Mouse (Mus musculus) forebrain, embryonic 11.5 days (tissue): ENCODE measurements around the gene Igsf10. TPM values are rescaled to one million over a fixed set of nuclear protein-coding genes. Genes with fewer than 3 reads are reported as not detected.

ENCODE experiments used
- ATAC-seq: fragments of 200-750 bp; cut with Nextera tagmentation; replicated peaks from 2 replicates; pipeline ENCODE4 v1.8.0; 2017; ENCODE audit warnings: moderate TSS enrichment; ENCODE audit not compliant: low FRiP score
- DNase-seq: peaks from one replicate; pipeline ENCODE4 v3.0.0-alpha.2; 2017; ENCODE audit warnings: low spot score
- H3K27ac ChIP-seq: fragments of 300-500 bp; sonication (generic); 2 replicates; pipeline ENCODE4 v1.5.1; 2014; ENCODE audit warnings: low read depth, low read length
- H3K27me3 ChIP-seq: fragments of 300-500 bp; sonication (generic); 2 replicates; pipeline ENCODE4 v1.6.1; 2014; ENCODE audit warnings: mild to moderate bottlenecking, low read length, mixed read lengths; ENCODE audit not compliant: control insufficient read depth, insufficient read depth
- H3K36me3 ChIP-seq: fragments of 300-500 bp; sonication (generic); 2 replicates; pipeline ENCODE4 v1.6.1; 2014; ENCODE audit warnings: mild to moderate bottlenecking, low read length, moderate library complexity, mixed read lengths; ENCODE audit not compliant: control insufficient read depth, insufficient read depth
- H3K4me1 ChIP-seq: fragments of 300-500 bp; sonication (generic); replicated peaks from 2 replicates; pipeline ENCODE4 v1.6.1; 2014; ENCODE audit warnings: low read length, mixed read lengths; ENCODE audit not compliant: control insufficient read depth, insufficient read depth
- H3K4me2 ChIP-seq: fragments of 300-500 bp; sonication (generic); 2 replicates; pipeline ENCODE4 v1.6.1; 2014; ENCODE audit warnings: low read depth, mild to moderate bottlenecking, low read length, moderate library complexity, mixed read lengths; ENCODE audit not compliant: severe bottlenecking
- H3K4me3 ChIP-seq: fragments of 300-500 bp; sonication (generic); 2 replicates; pipeline ENCODE4 v1.5.1; 2014; ENCODE audit warnings: low read depth, low read length
- H3K9ac ChIP-seq: fragments of 300-500 bp; sonication (generic); 2 replicates; pipeline ENCODE4 v1.6.1; 2014; ENCODE audit warnings: low read length
- H3K9me3 ChIP-seq: fragments of 300-500 bp; sonication (generic); 2 replicates; pipeline ENCODE4 v1.6.1; 2016; ENCODE audit warnings: low read length, mixed read lengths; ENCODE audit not compliant: control insufficient read depth
- WGBS: fragments of 180-500 bp; shearing (Covaris S2); extraction: QIAGEN DNeasy Blood & Tissue Kit; methylation state at CpG from one replicate; pipeline ENCODE4 v1.1.7; 2014; 5-methylcytosine and 5-hydroxymethylcytosine counted together
- polyA plus RNA-seq: library from polyadenylated mRNA; unstranded; fragments of >200 nt; fragmentation: Nextera tagmentation; extraction: Ambion mirVana; gene quantifications from 2 replicates; pipeline ENCODE4 v1.2.1, GENCODE M21; 2014

The Igsf10 gene
- polyA plus RNA-seq, 1 experiment from 2014 or later: 3.2 TPM

GRCm38 (mm10) chr3:59343026-59343425 lies 1.2 kb downstream of the Igsf10 start:
- Histone ChIP-seq H3K4me1 (no peaks in the 10 kb centered on the region), H3K36me3 (no peaks in the 10 kb centered on the region), H3K9me3 (no peaks in the 10 kb centered on the region), H3K4me3 (no peak overlapping the region), H3K4me2 (0 out of 2 replicates have a peak overlapping the region, but pooled peaks have one; percentile 9), H3K9ac (no peak overlapping the region), H3K27me3 (no peaks in the 10 kb centered on the region), H3K27ac (no peak overlapping the region)
- 74% methylated on average over 4 of the region's 4 CpGs for WGBS
- DNase-seq (no peak), ATAC-seq (no peak)

DNA sequence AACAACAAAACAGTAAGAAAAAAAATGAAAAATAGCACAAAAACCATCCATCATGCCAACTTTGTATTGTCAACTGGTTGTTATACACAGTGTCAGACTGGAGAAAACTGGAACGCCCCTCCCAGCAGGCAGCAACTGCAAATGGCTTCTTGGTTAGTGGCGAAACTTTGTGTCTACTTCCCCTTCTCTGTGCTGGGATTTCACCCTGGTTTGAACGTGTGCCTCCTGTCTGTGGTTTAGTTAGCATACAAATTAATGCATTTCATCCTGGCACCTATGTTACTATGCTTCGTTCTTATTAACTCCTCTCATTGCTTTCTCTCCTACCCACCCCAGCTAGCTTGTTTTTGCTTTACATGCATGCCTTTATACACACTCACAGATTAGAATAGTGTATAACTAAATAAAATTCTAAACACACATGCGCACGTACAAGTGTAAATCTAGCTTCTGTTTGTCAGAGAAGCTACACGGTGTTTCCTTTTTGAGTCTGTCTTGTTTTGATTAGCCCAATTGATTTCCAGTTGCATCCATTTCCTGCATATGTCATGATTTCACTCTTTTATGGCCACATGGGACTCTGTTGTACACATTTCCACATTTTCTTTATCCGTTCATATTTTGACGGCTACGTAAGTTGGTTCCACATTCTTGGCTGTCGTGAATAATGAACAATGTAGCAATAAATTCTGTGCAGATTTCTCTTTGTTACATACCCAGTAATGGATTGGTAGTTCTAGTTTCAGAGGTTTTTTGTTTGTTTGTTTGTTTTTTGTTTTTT lies 2.4 kb downstream of the Igsf10 start:
- WGBS: 85% methylated on average over 11 of the region's 11 CpGs
- ATAC-seq: no peak
- Histone ChIP-seq H3K36me3 (no peaks in the 10 kb centered on the region), H3K9ac (no peak overlapping the region), H3K4me1 (no peaks in the 10 kb centered on the region), H3K4me3 (no peak overlapping the region), H3K27ac (no peak overlapping the region), H3K27me3 (no peaks in the 10 kb centered on the region), H3K4me2 (no peak overlapping the region), H3K9me3 (no peaks in the 10 kb centered on the region)
- DNase-seq: no peak

- no peaks in the 10 kb centered on the region for H3K36me3 ChIP-seq
Observed at GRCm38 (mm10) chr3:59328526-59328925, 15.7 kb downstream of the Igsf10 start.

DNA sequence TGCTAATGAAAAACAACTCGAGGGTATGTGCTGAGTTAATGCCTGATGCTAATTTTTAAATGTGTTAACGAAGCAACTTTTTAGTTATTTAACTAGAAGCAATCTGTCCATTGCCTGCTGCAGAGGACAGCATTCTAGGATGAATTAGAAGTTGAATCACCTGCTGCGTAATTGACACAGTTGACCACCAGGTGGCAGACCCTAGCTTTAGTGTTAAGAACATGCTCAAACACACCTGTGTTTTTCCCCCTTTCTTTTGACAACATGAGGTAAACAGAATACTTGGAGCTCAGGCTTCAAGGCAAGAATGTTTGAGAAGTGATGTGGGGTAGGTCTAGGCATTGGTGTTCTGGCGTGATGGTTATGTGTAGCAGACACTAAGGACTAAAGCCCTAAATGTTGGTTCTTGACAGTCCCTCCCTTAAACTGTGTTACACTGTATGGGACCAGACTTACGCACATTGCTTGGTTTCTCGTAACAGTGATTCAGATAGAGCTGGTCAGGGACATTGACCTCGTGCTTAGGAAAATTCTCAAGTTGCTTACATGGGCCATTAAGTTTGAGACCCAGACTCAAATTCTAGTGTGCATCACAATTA lies 22.8 kb downstream of the Igsf10 start:
- H3K4me2 ChIP-seq: no peak overlapping the region
- H3K36me3 ChIP-seq: no peaks in the 10 kb centered on the region; the same call in 1 of the 2 replicates
- 45% methylated on average over 7 of the region's 7 CpGs for WGBS
- DNase-seq (peak; percentile 59), ATAC-seq (no peak; the same call in 1 of the 2 replicates)
- H3K27ac ChIP-seq: no peak overlapping the region
- H3K9me3 ChIP-seq: no peaks in the 10 kb centered on the region
- H3K4me3 ChIP-seq: no peak overlapping the region
- H3K27me3 ChIP-seq: no peaks in the 10 kb centered on the region
- no peak overlapping the region for H3K9ac ChIP-seq
- no peaks in the 10 kb centered on the region for H3K4me1 ChIP-seq

More at GRCm38 (mm10) chr3:59328526-59328925, 15.7 kb downstream of the Igsf10 start:
- Histone ChIP-seq H3K4me3 (no peak overlapping the region), H3K4me2 (no peak overlapping the region), H3K9me3 (no peaks in the 10 kb centered on the region), H3K27me3 (no peaks in the 10 kb centered on the region), H3K27ac (no peak overlapping the region), H3K9ac (no peak overlapping the region), H3K4me1 (no peaks in the 10 kb centered on the region)
- 82% methylated on average over 2 of the region's 2 CpGs for WGBS
- ATAC-seq (no peak), DNase-seq (no peak)

GRCm38 (mm10) chr3:59316077-59316476 lies 28.1 kb downstream of the Igsf10 start:
- H3K27ac ChIP-seq: no peak overlapping the region
- H3K9me3 ChIP-seq: no peaks in the 10 kb centered on the region
- H3K27me3 ChIP-seq: no peaks in the 10 kb centered on the region
- H3K4me3 ChIP-seq: no peak overlapping the region
- DNase-seq (no peak), ATAC-seq (no peak)
- WGBS: 93% methylated on average over 7 of the region's 7 CpGs
- H3K9ac ChIP-seq: no peak overlapping the region
- H3K36me3 ChIP-seq: no peaks in the 10 kb centered on the region; the same call in 1 of the 2 replicates
- H3K4me1 ChIP-seq: no peaks in the 10 kb centered on the region
- H3K4me2 ChIP-seq: no peak overlapping the region

- Histone ChIP-seq H3K9ac (no peak overlapping the region), H3K4me1 (no peaks in the 10 kb centered on the region), H3K4me2 (no peak overlapping the region), H3K27me3 (no peaks in the 10 kb centered on the region), H3K36me3 (no peaks in the 10 kb centered on the region), H3K27ac (no peak overlapping the region), H3K4me3 (no peak overlapping the region), H3K9me3 (no peaks in the 10 kb centered on the region)
- WGBS: 92% methylated on average over 10 of the region's 10 CpGs
- no peak for DNase-seq
- no peak for ATAC-seq
Observed at GRCm38 (mm10) chr3:59312610-59313009, 31.6 kb downstream of the Igsf10 start.

- DNase-seq (no peak), ATAC-seq (no peak)
- Histone ChIP-seq H3K27ac (no peak overlapping the region), H3K9me3 (no peaks in the 10 kb centered on the region), H3K9ac (no peak overlapping the region), H3K36me3 (no peaks in the 10 kb centered on the region), H3K27me3 (no peaks in the 10 kb centered on the region), H3K4me2 (no peak overlapping the region), H3K4me3 (no peak overlapping the region), H3K4me1 (no peaks in the 10 kb centered on the region)
- WGBS: 96% methylated on average over 2 of the region's 2 CpGs
Observed at GRCm38 (mm10) chr3:59305518-59305917, 38.7 kb downstream of the Igsf10 start.

DNA sequence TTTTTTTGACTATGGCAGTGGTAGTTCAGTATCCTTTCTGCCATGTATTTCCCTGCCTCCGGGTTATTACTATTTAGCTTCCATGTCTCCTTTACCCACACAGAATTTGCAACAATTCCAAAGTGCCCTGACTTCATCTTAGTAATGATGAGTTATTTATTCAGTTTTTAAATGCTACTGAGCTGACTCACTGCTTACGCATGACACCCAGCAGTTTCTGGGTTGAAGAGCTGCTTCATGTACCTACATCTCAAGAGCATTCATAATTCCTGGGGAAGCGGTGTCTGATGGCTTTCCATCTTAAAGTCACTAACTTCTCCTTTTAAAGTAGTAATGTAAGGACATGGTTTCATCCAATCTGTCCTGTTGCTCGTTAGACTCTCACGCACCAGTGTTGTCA lies 39.2 kb downstream of the Igsf10 start:
- no peaks in the 10 kb centered on the region for H3K4me1 ChIP-seq
- ATAC-seq: no peak
- 95% methylated on average over 5 of the region's 5 CpGs for WGBS
- no peaks in the 10 kb centered on the region for H3K36me3 ChIP-seq
- DNase-seq: no peak
- no peak overlapping the region for H3K4me3 ChIP-seq
- no peak overlapping the region for H3K4me2 ChIP-seq
- no peaks in the 10 kb centered on the region for H3K9me3 ChIP-seq
- H3K27me3 ChIP-seq: no peaks in the 10 kb centered on the region
- H3K27ac ChIP-seq: no peak overlapping the region
- no peak overlapping the region for H3K9ac ChIP-seq

DNA sequence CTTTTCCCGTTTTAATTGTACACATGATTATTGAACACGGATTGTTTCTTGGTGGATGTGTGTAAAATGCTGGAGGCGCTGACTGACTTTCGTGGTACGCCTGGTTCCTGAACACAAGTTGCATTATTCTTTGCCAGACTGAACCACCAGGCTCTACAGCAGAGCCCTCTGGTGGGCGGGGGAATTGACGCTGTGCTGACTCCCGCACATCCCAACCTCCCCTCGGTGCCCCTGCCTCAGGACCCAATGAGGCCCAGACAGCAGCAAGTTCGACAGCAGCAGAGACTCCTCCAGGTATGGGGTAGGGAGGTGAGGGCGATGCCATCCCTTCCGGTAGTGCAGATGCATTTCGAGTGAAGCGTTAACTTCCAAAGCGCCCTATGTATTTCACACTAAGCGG lies 46.5 kb downstream of the Igsf10 start:
- no peaks in the 10 kb centered on the region for H3K9me3 ChIP-seq
- no peak overlapping the region for H3K4me2 ChIP-seq
- H3K4me3 ChIP-seq: no peak overlapping the region
- DNase-seq: no peak
- H3K9ac ChIP-seq: no peak overlapping the region
- H3K36me3 ChIP-seq: no peaks in the 10 kb centered on the region
- no peak for ATAC-seq
- 85% methylated on average over 16 of the region's 16 CpGs for WGBS
- no peaks in the 10 kb centered on the region for H3K4me1 ChIP-seq
- no peak overlapping the region for H3K27ac ChIP-seq
- H3K27me3 ChIP-seq: no peaks in the 10 kb centered on the region
